Mouse (Mus musculus) erythroblast, embryonic 14.5 days (primary cell): ENCODE results near the gene P3h2. TPM values are rescaled to one million over a fixed set of nuclear protein-coding genes. Genes with fewer than 3 reads are reported as not detected.

Experiments
- H3K27me3 ChIP-seq: 2 replicates; pipeline ENCODE4 v1.6.1; 2012; ENCODE audit warnings: inconsistent platforms; ENCODE audit not compliant: control insufficient read depth
- H3K36me3 ChIP-seq: 2 replicates; pipeline ENCODE4 v1.6.1; 2012; ENCODE audit warnings: mild to moderate bottlenecking, inconsistent platforms; ENCODE audit not compliant: control insufficient read depth
- H3K4me1 ChIP-seq: 2 replicates; pipeline ENCODE4 v1.6.1; 2012; ENCODE audit warnings: inconsistent platforms; ENCODE audit not compliant: control insufficient read depth
- H3K4me3 ChIP-seq: replicated peaks from 2 replicates; pipeline ENCODE3; 2012; ENCODE audit warnings: moderate library complexity, mild to moderate bottlenecking, inconsistent platforms
- H3K9me3 ChIP-seq: 2 replicates; pipeline ENCODE4 v1.6.1; 2012; ENCODE audit warnings: low read length, inconsistent platforms, mixed read lengths; ENCODE audit not compliant: control insufficient read depth
- GATA1 ChIP-seq: IDR thresholded peaks from 2 replicates; pipeline ENCODE4 v1.6.1; 2012; ENCODE audit warnings: low read length, inconsistent platforms, mixed read lengths
- TAL1 ChIP-seq: IDR thresholded peaks from 3 replicates; pipeline ENCODE4 v1.6.1; 2012; ENCODE audit warnings: low read length, inconsistent platforms, mixed read lengths
- polyA plus RNA-seq: library from polyadenylated mRNA; stranded (reverse); fragments of >175 nt; gene quantifications from 2 replicates; pipeline ENCODE4 v1.2.3, GENCODE M21; 2012

Gene P3h2
- polyA plus RNA-seq, 1 experiment: not detected

DNA sequence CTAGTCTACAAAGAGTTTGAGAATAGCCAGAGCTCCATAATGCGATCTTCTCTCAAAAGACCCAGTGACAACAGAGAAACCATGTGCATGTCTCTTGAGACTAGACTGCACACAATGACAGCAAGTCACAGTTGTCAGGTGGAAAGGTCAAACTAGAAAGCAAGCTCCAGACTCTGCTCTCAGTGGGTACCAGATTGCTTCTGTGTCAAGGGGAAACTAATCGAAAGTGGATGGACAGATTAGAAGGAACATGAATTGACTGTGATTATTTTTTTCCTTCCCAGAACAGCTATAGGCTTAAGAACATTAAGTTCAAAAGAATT lies 27.5 kb downstream of the P3h2 start:
- no peak for TF ChIP-seq TAL1
- TF ChIP-seq GATA1: no peak
- H3K36me3 ChIP-seq: no peaks in the 10 kb centered on the region

DNA sequence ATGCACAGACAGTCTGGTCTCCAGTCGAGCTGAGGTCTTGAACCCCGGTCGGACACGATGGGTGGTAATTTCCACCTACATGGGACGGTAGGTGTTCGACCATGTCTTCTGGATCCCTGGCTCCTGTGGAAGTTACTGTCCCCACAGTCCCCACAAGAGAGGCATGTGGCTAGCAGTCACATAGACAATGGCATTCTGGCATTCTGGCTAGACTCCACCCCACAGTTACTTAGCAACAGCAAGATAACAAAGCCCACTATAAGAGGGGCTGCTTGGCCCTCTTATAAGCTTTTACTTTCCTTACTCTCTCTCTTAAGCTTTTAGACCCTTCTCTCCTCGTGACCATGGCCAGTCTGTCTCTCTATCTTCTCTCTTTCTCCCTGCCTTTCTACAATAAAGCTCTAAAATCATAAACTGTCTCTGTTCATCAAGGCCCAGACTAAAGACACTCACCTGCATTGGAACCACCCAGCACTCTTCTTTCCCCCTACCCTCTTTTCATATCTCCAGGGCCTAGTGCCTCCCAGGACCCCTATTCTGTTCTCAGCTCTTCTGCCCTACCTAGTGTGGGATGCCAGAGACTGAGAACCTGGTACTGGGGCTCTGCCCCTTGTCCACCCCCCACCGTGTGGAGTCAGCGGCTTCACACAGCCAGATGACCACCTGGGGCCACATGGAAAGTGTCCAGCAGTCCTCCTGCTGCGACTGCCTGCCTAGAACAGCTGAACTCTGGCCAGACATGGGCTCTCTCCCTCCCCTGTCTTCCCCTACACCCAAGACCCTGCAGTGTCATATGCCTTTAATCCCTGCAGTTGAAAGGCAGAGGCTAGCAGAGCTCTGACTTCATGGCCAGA lies 28.1 kb downstream of the P3h2 start:
- no peak for TF ChIP-seq TAL1
- no peak for TF ChIP-seq GATA1
- no peaks in the 10 kb centered on the region for H3K36me3 ChIP-seq
- H3K4me1 ChIP-seq: no peaks in the 10 kb centered on the region
- no peak overlapping the region for H3K4me3 ChIP-seq
- no peaks in the 10 kb centered on the region for H3K27me3 ChIP-seq
- H3K9me3 ChIP-seq: no peaks in the 10 kb centered on the region

More for the DNA sequence above, 27.5 kb downstream of the P3h2 start:
- Histone ChIP-seq H3K9me3 (no peaks in the 10 kb centered on the region), H3K27me3 (no peaks in the 10 kb centered on the region), H3K4me1 (no peaks in the 10 kb centered on the region), H3K4me3 (no peak overlapping the region)

DNA sequence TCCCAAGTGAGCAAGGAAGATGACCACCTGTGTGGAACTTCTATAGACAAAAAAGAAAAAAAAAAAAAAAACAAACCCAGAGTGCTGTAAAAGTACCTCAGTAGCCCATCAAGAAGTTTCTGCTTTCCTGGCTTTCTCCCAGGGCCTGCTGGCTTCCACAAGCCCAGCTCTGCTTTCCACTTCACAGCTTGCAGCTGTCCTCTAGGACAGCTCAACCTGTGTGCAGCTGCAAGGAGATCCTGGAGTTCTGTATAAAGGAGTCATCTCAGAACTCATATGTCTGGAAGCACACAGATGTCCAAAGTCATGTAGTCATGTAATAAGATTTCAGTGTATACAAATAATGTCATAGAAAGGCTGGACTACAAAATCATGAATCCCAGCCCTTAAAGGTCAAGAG lies 30.5 kb downstream of the P3h2 start:
- Histone ChIP-seq H3K9me3 (no peaks in the 10 kb centered on the region), H3K36me3 (no peaks in the 10 kb centered on the region), H3K27me3 (no peaks in the 10 kb centered on the region), H3K4me1 (no peaks in the 10 kb centered on the region), H3K4me3 (no peak overlapping the region)
- no peak for TF ChIP-seq GATA1

DNA sequence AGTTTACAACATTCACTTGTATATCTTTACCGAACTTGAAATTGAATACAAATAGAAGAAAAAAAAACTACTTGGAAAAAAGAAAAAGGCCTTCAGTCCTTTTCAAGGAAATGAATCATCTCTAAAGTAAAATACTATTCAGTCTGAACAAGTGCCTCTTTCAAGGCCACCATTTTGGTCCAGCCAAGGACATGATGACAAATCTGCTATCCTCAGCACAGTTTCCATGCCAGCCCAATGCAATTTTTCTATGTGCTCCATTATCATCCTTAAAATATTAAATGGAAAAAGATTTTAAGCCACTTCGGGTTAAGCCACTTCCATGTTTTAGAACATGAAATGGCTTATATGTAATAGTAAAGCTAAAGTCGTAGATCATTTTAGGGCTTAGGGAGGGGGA lies 35.2 kb downstream of the P3h2 start:
- Histone ChIP-seq H3K4me3 (no peak overlapping the region), H3K9me3 (no peaks in the 10 kb centered on the region), H3K27me3 (no peaks in the 10 kb centered on the region), H3K4me1 (no peaks in the 10 kb centered on the region), H3K36me3 (no peaks in the 10 kb centered on the region)
- no peak for TF ChIP-seq TAL1

DNA sequence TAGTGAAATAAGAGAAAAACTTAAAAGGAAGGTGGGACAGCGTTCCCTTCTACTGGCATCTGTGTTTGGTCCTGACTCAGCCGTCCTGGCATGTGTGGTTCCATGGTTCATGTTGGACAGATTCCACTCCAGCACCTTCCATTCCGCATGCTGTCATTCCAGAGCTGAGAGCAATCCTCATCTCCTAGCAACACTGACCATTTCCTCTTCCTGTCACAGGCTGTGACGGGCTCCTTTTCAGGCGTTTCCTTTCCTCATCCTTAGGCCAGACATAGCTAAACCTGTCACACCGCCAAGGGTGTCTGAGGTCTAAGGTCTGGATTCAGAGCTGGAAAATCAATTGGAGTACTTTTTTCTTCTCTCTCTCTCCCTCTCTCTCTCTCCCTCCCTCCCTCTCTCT lies 40.5 kb downstream of the P3h2 start:
- H3K36me3 ChIP-seq: no peaks in the 10 kb centered on the region
- H3K27me3 ChIP-seq: no peaks in the 10 kb centered on the region
- no peaks in the 10 kb centered on the region for H3K4me1 ChIP-seq
- no peak overlapping the region for H3K4me3 ChIP-seq
- TF ChIP-seq TAL1 (no peak), GATA1 (no peak)
- H3K9me3 ChIP-seq: no peaks in the 10 kb centered on the region

DNA sequence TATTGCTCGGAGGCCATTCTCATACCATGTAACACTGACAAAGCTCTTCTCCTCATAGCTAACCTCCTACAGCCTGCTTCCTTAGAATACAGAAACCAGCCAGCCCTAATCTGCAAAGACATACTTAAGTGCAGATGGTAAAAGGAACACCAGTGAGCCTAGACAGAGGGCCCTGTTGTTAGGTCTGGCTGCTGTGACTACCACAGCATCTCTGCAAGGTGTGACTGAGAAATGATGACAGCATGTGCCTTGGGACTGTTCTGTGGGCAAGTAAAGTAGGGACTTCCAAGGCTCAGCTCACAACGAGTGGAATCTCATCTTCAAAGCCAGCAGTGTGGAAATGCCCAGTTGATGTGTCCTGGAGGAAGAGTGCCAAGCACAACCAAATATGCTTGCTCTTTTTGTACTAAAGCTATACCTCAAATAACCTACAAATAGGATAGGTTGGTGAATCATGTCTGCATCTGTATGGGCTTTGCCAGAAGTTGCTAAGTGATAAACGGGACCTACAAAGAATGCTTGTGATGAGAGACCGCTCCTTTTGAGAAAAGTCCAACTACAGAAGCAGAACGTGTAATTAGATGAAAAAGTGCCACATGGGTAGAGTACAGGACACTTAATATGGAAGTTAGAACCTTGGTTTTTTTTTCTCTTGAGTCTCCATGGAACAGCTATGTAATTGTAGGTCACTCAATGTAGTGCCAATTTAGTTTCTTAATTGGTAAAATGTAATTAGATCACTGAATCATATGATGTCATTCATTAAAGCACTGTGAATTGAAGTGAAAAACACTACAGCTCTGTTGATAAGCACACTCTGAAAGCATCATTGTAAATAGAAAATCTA lies 45.1 kb downstream of the P3h2 start:
- Histone ChIP-seq H3K9me3 (no peaks in the 10 kb centered on the region), H3K36me3 (no peaks in the 10 kb centered on the region), H3K4me1 (no peaks in the 10 kb centered on the region), H3K4me3 (no peak overlapping the region), H3K27me3 (no peaks in the 10 kb centered on the region)
- TF ChIP-seq GATA1: no peak
- TF ChIP-seq TAL1: no peak

DNA sequence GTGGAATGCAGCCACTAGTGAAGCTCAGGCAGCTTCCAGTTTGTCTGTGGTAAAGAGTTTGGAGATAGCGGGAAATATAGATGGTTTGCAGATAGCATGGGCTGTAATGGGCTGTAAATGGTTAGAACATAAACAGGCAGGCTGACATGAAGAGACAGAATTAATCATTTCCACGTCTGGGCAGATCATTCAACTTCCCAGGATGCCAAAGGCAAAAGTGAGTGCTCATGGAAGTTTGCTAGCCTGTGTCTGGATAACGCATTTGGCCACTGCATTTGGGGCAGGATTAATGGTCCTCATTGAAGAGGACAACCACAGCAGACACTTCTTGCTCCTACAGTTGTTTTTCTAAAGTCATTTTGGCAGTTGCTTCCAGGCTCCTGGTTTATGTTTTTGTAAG lies 52.0 kb downstream of the P3h2 start:
- TF ChIP-seq TAL1: no peak
- Histone ChIP-seq H3K9me3 (no peaks in the 10 kb centered on the region), H3K4me3 (no peak overlapping the region), H3K27me3 (no peaks in the 10 kb centered on the region), H3K4me1 (no peaks in the 10 kb centered on the region), H3K36me3 (no peaks in the 10 kb centered on the region)

DNA sequence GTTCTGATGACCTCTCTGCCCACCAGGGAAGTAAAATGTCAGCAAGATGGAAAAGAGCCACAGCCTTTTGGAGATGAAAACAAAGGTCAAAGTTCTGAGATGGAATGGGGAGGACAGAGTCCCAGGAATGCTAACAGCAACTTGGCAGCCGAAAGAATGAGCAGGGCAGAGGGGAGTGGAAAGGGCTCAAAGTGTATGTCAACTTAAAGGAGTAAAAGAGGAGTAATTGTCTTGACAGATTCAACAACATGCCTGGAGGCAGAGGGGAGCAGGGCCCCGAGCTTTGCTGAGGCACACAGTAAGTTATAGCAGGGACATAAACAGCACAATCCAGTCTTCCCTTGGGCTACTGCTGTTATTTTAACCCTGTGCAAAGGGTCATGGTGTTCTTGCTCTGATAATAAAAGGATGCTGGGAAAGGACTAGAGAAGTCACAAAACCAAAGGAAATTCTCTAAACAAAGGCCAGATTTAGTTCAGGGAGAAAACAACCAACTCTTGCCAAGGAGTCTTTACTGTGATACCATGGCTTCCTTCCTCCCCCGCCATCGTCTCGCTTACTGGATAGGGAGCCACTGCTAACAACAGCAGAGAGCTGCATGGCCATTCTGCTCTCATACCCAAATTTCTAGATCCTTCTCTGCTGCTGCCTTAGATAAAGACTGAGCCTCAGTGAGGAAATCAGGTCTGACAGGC lies 56.0 kb downstream of the P3h2 start:
- Histone ChIP-seq H3K4me1 (no peaks in the 10 kb centered on the region), H3K4me3 (no peak overlapping the region), H3K9me3 (no peaks in the 10 kb centered on the region), H3K27me3 (no peaks in the 10 kb centered on the region), H3K36me3 (no peaks in the 10 kb centered on the region)
- TF ChIP-seq TAL1 (no peak), GATA1 (no peak)

DNA sequence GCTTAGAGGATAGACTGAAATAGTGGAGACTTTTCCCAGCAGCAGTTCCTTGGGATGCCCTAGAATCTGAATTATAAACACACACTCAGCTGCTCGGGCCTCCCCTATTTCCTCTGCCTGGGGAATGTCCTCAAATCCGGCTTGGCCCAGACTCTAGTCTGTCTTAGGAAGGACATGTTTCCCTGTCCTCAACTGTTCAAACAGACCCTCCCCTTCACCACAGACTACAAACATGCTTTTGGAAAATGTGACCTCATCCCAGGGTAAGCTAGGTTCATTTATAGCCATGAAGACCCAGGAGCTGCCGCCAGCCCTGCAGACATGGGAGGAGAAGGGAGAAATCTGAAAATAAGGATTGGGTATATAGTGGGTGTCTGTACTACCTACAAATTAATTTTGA lies 57.7 kb downstream of the P3h2 start:
- Histone ChIP-seq H3K27me3 (no peaks in the 10 kb centered on the region), H3K4me3 (no peak overlapping the region), H3K4me1 (no peaks in the 10 kb centered on the region), H3K36me3 (no peaks in the 10 kb centered on the region), H3K9me3 (no peaks in the 10 kb centered on the region)
- TF ChIP-seq TAL1 (no peak), GATA1 (no peak)
